Mouse (Mus musculus) kidney, embryonic 15.5 days (tissue): Measurements from ENCODE around the gene Nadk. TPM values are rescaled to one million over a fixed set of nuclear protein-coding genes. Genes with fewer than 3 reads are reported as not detected.

Source experiments
- ATAC-seq: fragments of 200-750 bp; cut with Nextera tagmentation; replicated peaks from 2 replicates; pipeline ENCODE4 v1.8.0; 2017; ENCODE audit warnings: moderate TSS enrichment; ENCODE audit not compliant: low FRiP score
- H3K27ac ChIP-seq: fragments of 300-500 bp; sonication (generic); 2 replicates; pipeline ENCODE4 v1.5.1; 2015; ENCODE audit warnings: mild to moderate bottlenecking, inconsistent platforms
- H3K27me3 ChIP-seq: fragments of 300-500 bp; sonication (generic); 2 replicates; pipeline ENCODE4 v1.6.1; 2015; ENCODE audit warnings: inconsistent platforms
- H3K36me3 ChIP-seq: fragments of 300-500 bp; sonication (generic); 2 replicates; pipeline ENCODE4 v1.6.1; 2015; ENCODE audit warnings: inconsistent platforms
- H3K4me1 ChIP-seq: fragments of 300-500 bp; sonication (generic); 2 replicates; pipeline ENCODE4 v1.6.1; 2015; ENCODE audit warnings: inconsistent platforms
- H3K4me2 ChIP-seq: fragments of 300-500 bp; sonication (generic); 2 replicates; pipeline ENCODE4 v1.6.1; 2015; ENCODE audit warnings: moderate library complexity, mild to moderate bottlenecking, inconsistent platforms
- H3K4me3 ChIP-seq: fragments of 300-500 bp; sonication (generic); replicated peaks from 2 replicates; pipeline ENCODE4 v1.5.1; 2015; ENCODE audit warnings: mild to moderate bottlenecking, inconsistent platforms
- H3K9ac ChIP-seq: fragments of 300-500 bp; sonication (generic); 2 replicates; pipeline ENCODE4 v1.6.1; 2015; ENCODE audit warnings: mild to moderate bottlenecking, inconsistent platforms
- H3K9me3 ChIP-seq: fragments of 300-500 bp; sonication (generic); replicated peaks from 2 replicates; pipeline ENCODE4 v1.6.1; 2016; ENCODE audit warnings: inconsistent platforms
- WGBS: fragments of 180-500 bp; shearing (Covaris S2); methylation state at CpG from one replicate; pipeline ENCODE4 v1.1.7; 2015; ENCODE audit warnings: mixed read lengths; 5-methylcytosine and 5-hydroxymethylcytosine counted together
- polyA plus RNA-seq: library from polyadenylated mRNA; unstranded; fragments of >200 nt; fragmentation: Nextera tagmentation; extraction: Ambion mirVana; gene quantifications from 2 replicates; pipeline ENCODE4 v1.2.1, GENCODE M21; 2015

Nadk gene
- polyA plus RNA-seq, 1 experiment from 2014 or later: 93.6 TPM

- H3K9ac ChIP-seq: no peak overlapping the region
- ATAC-seq: no peak
These were observed 11.0 kb downstream of the Nadk start for GRCm38 (mm10) chr4:155573155-155573554.

GRCm38 (mm10) chr4:155573876-155574275, 11.7 kb downstream of the Nadk start:
- Histone ChIP-seq H3K9ac (no peak overlapping the region), H3K27me3 (no peaks in the 10 kb centered on the region), H3K4me2 (no peak overlapping the region), H3K9me3 (no peaks in the 10 kb centered on the region), H3K27ac (no peak overlapping the region), H3K4me1 (peaks cover 7% of the 10 kb centered on the region; the same call in 1 of the 2 replicates), H3K4me3 (no peak overlapping the region), H3K36me3 (peaks cover 30% of the 10 kb centered on the region)
- 91% methylated on average over 9 of the region's 9 CpGs for WGBS
- no peak for ATAC-seq

More at GRCm38 (mm10) chr4:155573155-155573554, 11.0 kb downstream of the Nadk start:
- whole genome bisulfite sequencing: 80% methylated on average over 2 of the region's 2 CpGs
- H3K4me1 ChIP-seq: peaks cover 11% of the 10 kb centered on the region; the same call in 1 of the 2 replicates
- no peaks in the 10 kb centered on the region for H3K9me3 ChIP-seq
- no peaks in the 10 kb centered on the region for H3K27me3 ChIP-seq
- no peak overlapping the region for H3K27ac ChIP-seq
- peaks cover 22% of the 10 kb centered on the region for H3K36me3 ChIP-seq
- H3K4me3 ChIP-seq: no peak overlapping the region
- no peak overlapping the region for H3K4me2 ChIP-seq

- Histone ChIP-seq H3K9me3 (no peaks in the 10 kb centered on the region), H3K4me2 (no peak overlapping the region), H3K4me3 (no peak overlapping the region), H3K4me1 (peaks cover 4% of the 10 kb centered on the region; the same call in 1 of the 2 replicates), H3K27me3 (no peaks in the 10 kb centered on the region), H3K36me3 (peaks cover 40% of the 10 kb centered on the region), H3K27ac (no peak overlapping the region), H3K9ac (no peak overlapping the region)
- ATAC-seq: no peak
- 88% methylated on average over 11 of the region's 11 CpGs for WGBS
These were observed 12.8 kb downstream of the Nadk start for GRCm38 (mm10) chr4:155574931-155575330.

GRCm38 (mm10) chr4:155575521-155575920, 13.3 kb downstream of the Nadk start:
- no peak for ATAC-seq
- H3K36me3 ChIP-seq: peaks cover 45% of the 10 kb centered on the region
- H3K4me3 ChIP-seq: no peak overlapping the region
- peaks cover 4% of the 10 kb centered on the region; the same call in 1 of the 2 replicates for H3K4me1 ChIP-seq
- H3K9ac ChIP-seq: no peak overlapping the region
- 92% methylated on average over 8 of the region's 8 CpGs for WGBS
- no peaks in the 10 kb centered on the region for H3K27me3 ChIP-seq
- H3K4me2 ChIP-seq: no peak overlapping the region
- no peak overlapping the region for H3K27ac ChIP-seq
- H3K9me3 ChIP-seq: no peaks in the 10 kb centered on the region

- no peak for ATAC-seq
- H3K36me3 ChIP-seq: peaks cover 51% of the 10 kb centered on the region
- H3K4me3 ChIP-seq: no peak overlapping the region
- H3K9ac ChIP-seq: no peak overlapping the region
- no peaks in the 10 kb centered on the region for H3K4me1 ChIP-seq
- H3K9me3 ChIP-seq: no peaks in the 10 kb centered on the region
- WGBS: 93% methylated on average over 9 of the region's 9 CpGs
- H3K27ac ChIP-seq: no peak overlapping the region
- no peaks in the 10 kb centered on the region for H3K27me3 ChIP-seq
- H3K4me2 ChIP-seq: no peak overlapping the region
These were observed 15.0 kb downstream of the Nadk start for GRCm38 (mm10) chr4:155577132-155577531.

- H3K4me1 ChIP-seq: no peaks in the 10 kb centered on the region
- no peak overlapping the region for H3K4me2 ChIP-seq
- 84% methylated on average over 5 of the region's 5 CpGs for WGBS
- no peak overlapping the region for H3K27ac ChIP-seq
- no peak for ATAC-seq
- H3K4me3 ChIP-seq: no peak overlapping the region
- peaks cover 57% of the 10 kb centered on the region for H3K36me3 ChIP-seq
- H3K27me3 ChIP-seq: no peaks in the 10 kb centered on the region
- no peaks in the 10 kb centered on the region for H3K9me3 ChIP-seq
- H3K9ac ChIP-seq: no peak overlapping the region
These were observed 15.6 kb downstream of the Nadk start for GRCm38 (mm10) chr4:155577741-155578140.

- 89% methylated on average over 7 of the region's 7 CpGs for WGBS
- H3K4me1 ChIP-seq: no peaks in the 10 kb centered on the region
- no peaks in the 10 kb centered on the region for H3K27me3 ChIP-seq
- H3K9me3 ChIP-seq: no peaks in the 10 kb centered on the region
- H3K4me3 ChIP-seq: no peak overlapping the region
- no peak overlapping the region for H3K4me2 ChIP-seq
- no peak overlapping the region for H3K27ac ChIP-seq
- no peak for ATAC-seq
- no peak overlapping the region for H3K9ac ChIP-seq
- H3K36me3 ChIP-seq: peaks cover 65% of the 10 kb centered on the region
These were observed 16.4 kb downstream of the Nadk start for GRCm38 (mm10) chr4:155578336-155579125.

- no peak overlapping the region for H3K9ac ChIP-seq
- no peak overlapping the region for H3K27ac ChIP-seq
- no peaks in the 10 kb centered on the region for H3K4me1 ChIP-seq
- 31% methylated on average over 1 of the region's 1 CpGs for WGBS
- no peaks in the 10 kb centered on the region for H3K27me3 ChIP-seq
- H3K4me3 ChIP-seq: no peak overlapping the region
- H3K9me3 ChIP-seq: no peaks in the 10 kb centered on the region
- no peak for ATAC-seq
- H3K36me3 ChIP-seq: peaks cover 84% of the 10 kb centered on the region
- no peak overlapping the region for H3K4me2 ChIP-seq
These were observed 18.2 kb downstream of the Nadk start for GRCm38 (mm10) chr4:155580420-155580819.

- H3K36me3 ChIP-seq: peaks cover 87% of the 10 kb centered on the region
These were observed 20.2 kb downstream of the Nadk start for GRCm38 (mm10) chr4:155582279-155582905.

GRCm38 (mm10) chr4:155589356-155589755, 27.2 kb downstream of the Nadk start:
- no peak for ATAC-seq
- H3K36me3 ChIP-seq: peaks cover 60% of the 10 kb centered on the region
- 92% methylated on average over 5 of the region's 5 CpGs for WGBS
- no peak overlapping the region for H3K9ac ChIP-seq
- H3K27ac ChIP-seq: no peak overlapping the region
- H3K27me3 ChIP-seq: no peaks in the 10 kb centered on the region
- no peaks in the 10 kb centered on the region for H3K9me3 ChIP-seq
- no peak overlapping the region for H3K4me3 ChIP-seq
- no peak overlapping the region for H3K4me2 ChIP-seq
- H3K4me1 ChIP-seq: no peaks in the 10 kb centered on the region

More at GRCm38 (mm10) chr4:155582279-155582905, 20.2 kb downstream of the Nadk start:
- Histone ChIP-seq H3K9ac (no peak overlapping the region), H3K4me3 (no peak overlapping the region), H3K4me1 (no peaks in the 10 kb centered on the region), H3K27ac (no peak overlapping the region), H3K27me3 (no peaks in the 10 kb centered on the region), H3K9me3 (no peaks in the 10 kb centered on the region), H3K4me2 (no peak overlapping the region)
- ATAC-seq: no peak
- WGBS: 92% methylated on average over 6 of the region's 6 CpGs

GRCm38 (mm10) chr4:155591012-155591719, 29.0 kb downstream of the Nadk start:
- H3K9me3 ChIP-seq: no peaks in the 10 kb centered on the region
- no peak for ATAC-seq
- no peak overlapping the region for H3K4me3 ChIP-seq
- H3K4me1 ChIP-seq: no peaks in the 10 kb centered on the region
- H3K4me2 ChIP-seq: no peak overlapping the region
- no peak overlapping the region for H3K27ac ChIP-seq
- peaks cover 42% of the 10 kb centered on the region for H3K36me3 ChIP-seq
- WGBS: 88% methylated on average over 7 of the region's 7 CpGs
- no peaks in the 10 kb centered on the region for H3K27me3 ChIP-seq
- no peak overlapping the region for H3K9ac ChIP-seq

- H3K27me3 ChIP-seq: no peaks in the 10 kb centered on the region
- WGBS: 63% methylated on average over 1 of the region's 1 CpGs
- no peak overlapping the region for H3K9ac ChIP-seq
- H3K27ac ChIP-seq: no peak overlapping the region
- H3K9me3 ChIP-seq: no peaks in the 10 kb centered on the region
- 0 out of 2 replicates have a peak, but pooled peaks cover 4% of the 10 kb centered on the region for H3K4me1 ChIP-seq
- no peak overlapping the region for H3K4me3 ChIP-seq
- H3K4me2 ChIP-seq: no peak overlapping the region
- peaks cover 18% of the 10 kb centered on the region for H3K36me3 ChIP-seq
- ATAC-seq: no peak
These were observed 31.6 kb downstream of the Nadk start for GRCm38 (mm10) chr4:155593780-155594179.
